Mouse (Mus musculus) spleen, adult 2 months (tissue): ENCODE results near the gene Coro1b.

Experiments
- CTCF ChIP-seq: fragments of 200-500 bp; IDR thresholded peaks from 2 replicates; pipeline ENCODE4 v1.5.1; 2011; ENCODE audit warnings: mild to moderate bottlenecking, inconsistent platforms; ENCODE audit not compliant: insufficient read depth, insufficient read length, insufficient replicate concordance; ENCODE audit errors: extremely low read depth
- POLR2A ChIP-seq: fragments of 200-500 bp; IDR thresholded peaks from 2 replicates; pipeline ENCODE4 v1.6.1; 2011; ENCODE audit warnings: low read depth, low read length, inconsistent platforms

DNA sequence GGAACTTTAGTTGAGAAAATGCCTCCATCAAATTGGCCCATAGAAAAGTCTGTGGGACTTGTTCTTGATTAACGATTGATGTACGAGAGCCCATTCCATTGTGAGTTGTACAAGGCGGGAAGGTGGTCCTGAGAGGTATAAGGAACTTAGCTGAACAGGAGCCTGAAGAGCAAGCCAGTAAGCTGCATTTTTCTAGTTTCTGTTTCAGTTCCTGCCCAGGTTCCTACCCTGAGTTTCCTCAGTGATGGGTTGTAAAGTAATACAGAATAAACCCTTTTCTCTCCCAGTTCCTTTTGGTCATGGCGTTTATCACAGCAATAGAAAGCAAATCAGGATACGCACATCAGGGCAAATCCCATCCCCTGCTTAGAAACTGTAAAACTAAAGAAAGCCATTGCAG is 10.5 kb upstream of the Coro1b start:
- TF ChIP-seq CTCF (no peak), POLR2A (no peak)
